9 mouse cellular contexts compared by ENCODE assay signal in the genomic region with DNA sequence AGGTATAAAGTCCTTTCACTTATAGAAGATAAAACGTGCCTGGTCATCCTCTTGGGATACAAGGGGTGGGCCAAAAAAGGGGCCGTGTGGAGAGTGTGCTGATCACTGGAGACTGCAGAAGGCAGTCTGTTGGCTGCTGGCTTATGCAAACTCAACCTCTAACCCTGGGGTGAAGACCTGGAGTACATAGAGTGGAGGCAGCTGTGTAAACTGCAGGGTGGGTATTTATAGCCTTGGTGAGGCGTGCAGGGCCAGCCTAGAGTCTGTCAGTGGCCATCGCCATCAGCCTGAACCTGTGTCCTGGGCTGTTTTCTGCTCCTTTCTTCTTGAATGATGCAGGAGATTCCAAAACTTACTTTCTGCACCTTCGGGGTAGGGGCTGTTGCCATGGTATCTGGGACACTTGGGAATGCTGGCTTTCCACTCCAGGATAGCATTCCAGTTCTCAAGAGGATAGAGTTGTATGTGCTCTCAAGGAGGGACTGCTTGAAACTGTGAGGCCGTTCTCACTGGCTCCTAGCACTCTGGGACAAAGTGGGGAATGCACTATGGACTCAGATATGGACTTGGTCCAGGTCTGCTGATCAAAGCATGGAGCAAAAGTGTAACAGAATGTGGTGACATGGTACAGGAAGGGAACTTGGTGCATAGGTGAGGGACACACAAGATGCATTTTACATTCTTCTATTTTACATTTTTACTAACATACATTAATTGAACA.
A peak's percentile ranks its signal among the peaks of the same experiment; 100 is the strongest.
DNase-seq lines count a peak whose midpoint lies in the region; ATAC-seq and TF ChIP-seq lines count a peak whose summit lies in the region.
"Had no signal": no experiment of that assay in that cellular context is flagged by ENCODE, and none has a peak within 500 bp of the region (broad histone marks: within the 10 kb centered on the region; RNA-seq: fewer than 3 reads in every experiment).

No protein-coding gene starts in this region.

- no peak for TF ChIP-seq POLR2A in brain, embryonic 14.5 days (IDR thresholded peaks at IDR 0.05; ENCODE audit: borderline replicate concordance, extremely low read depth, insufficient read depth, insufficient read length, poor library complexity, severe bottlenecking)
- no peak for TF ChIP-seq POLR2A in lung, adult 2 months (IDR thresholded peaks at IDR 0.05; ENCODE audit: borderline replicate concordance, extremely low read depth, low read depth, low read length)

- TF ChIP-seq CTCF in brain, embryonic 14.5 days (IDR thresholded peaks at IDR 0.05; ENCODE audit: borderline replicate concordance, extremely low read depth, insufficient read depth, insufficient read length), result no peak
- no peak for TF ChIP-seq CTCF in lung, adult 2 months (IDR thresholded peaks at IDR 0.05; ENCODE audit: insufficient read depth, low read length)

- 31% methylated on average over 6 of the region's 6 CpGs for WGBS in embryonic facial prominence, embryonic 10.5 days
- 51% methylated on average over 6 of the region's 6 CpGs for WGBS in lung, adult 2 months

- peaks cover 23% of the 10 kb centered on the region for H3K4me1 ChIP-seq in embryonic facial prominence, embryonic 10.5 days
- H3K4me1 ChIP-seq in lung, adult 2 months (ENCODE audit: control insufficient read depth, insufficient read depth, low read length), result peaks cover 16% of the 10 kb centered on the region

- H3K27ac ChIP-seq in embryonic facial prominence, embryonic 10.5 days (replicated peaks), result peak overlapping the region; percentile 32; the same call in 1 of the 2 replicates

- no peak for ATAC-seq in erythroid progenitor cell, adult 5-6 weeks (replicated peaks; ENCODE audit: low FRiP score, poor library complexity, severe bottlenecking)

- no peak overlapping the region for H3K4me3 ChIP-seq in embryonic facial prominence, embryonic 10.5 days
- H3K4me3 ChIP-seq in lung, adult 2 months (replicated peaks; ENCODE audit: extremely low read depth, low read depth, low read length), result no peak overlapping the region
- H3K4me3 ChIP-seq: erythroblast, embryonic 14.5 days had no signal

- DNase-seq in brain, embryonic 14.5 days (ENCODE audit: low read depth), result peak; percentile 12
- DNase-seq in embryonic facial prominence, embryonic 10.5 days (ENCODE audit: low spot score), result peak; percentile 48
- DNase-seq in kidney, adult 11 months, result peak; percentile 27
- peak; percentile 43 for DNase-seq in lung, adult 2 months
- no peak for DNase-seq in spleen, postnatal 10 days (ENCODE audit: low spot score in 2 of 2)
- DNase-seq in gastrocnemius, adult 8-10 months (ENCODE audit: low spot score in 2 of 2), result no peak
- DNase-seq in T-cell, adult 2 months (ENCODE audit: low spot score), result no peak

- H3K36me3 ChIP-seq in embryonic facial prominence, embryonic 10.5 days (replicated peaks), result no peaks in the 10 kb centered on the region

- H3K9me3 ChIP-seq in embryonic facial prominence, embryonic 10.5 days, result no peaks in the 10 kb centered on the region

- no peaks in the 10 kb centered on the region for H3K27me3 ChIP-seq in embryonic facial prominence, embryonic 10.5 days (replicated peaks; ENCODE audit: low read depth, poor library complexity, severe bottlenecking)

Comparison
In these comparisons a context has a peak if more than half of its experiments do, and no peak if none do; other contexts are left out.
1. DNase-seq: peak in brain, embryonic 14.5 days (single experiment), embryonic facial prominence, embryonic 10.5 days (single experiment), kidney, adult 11 months (single experiment) and lung, adult 2 months (single experiment); none in spleen, postnatal 10 days (0 of 2), gastrocnemius, adult 8-10 months (0 of 2) and T-cell, adult 2 months (single experiment).